Mouse (Mus musculus) frontal cortex, postnatal 36 days (tissue): ENCODE measurements at regions not wholly inside any gene's neighbourhood (a gene's known extent, or its start where the extent isn't known, plus 50 kb on each side); places are given as distances from the start of the nearest gene placed in this dataset.
A peak's percentile ranks its signal among the peaks of the same experiment; 100 is the strongest.

Experiments used
- DNase-seq, 2 experiments: peaks; one replicate each; pipeline ENCODE4 v3.0.0; 2022; ENCODE audit warnings: low spot score in 2 of 2

DNA sequence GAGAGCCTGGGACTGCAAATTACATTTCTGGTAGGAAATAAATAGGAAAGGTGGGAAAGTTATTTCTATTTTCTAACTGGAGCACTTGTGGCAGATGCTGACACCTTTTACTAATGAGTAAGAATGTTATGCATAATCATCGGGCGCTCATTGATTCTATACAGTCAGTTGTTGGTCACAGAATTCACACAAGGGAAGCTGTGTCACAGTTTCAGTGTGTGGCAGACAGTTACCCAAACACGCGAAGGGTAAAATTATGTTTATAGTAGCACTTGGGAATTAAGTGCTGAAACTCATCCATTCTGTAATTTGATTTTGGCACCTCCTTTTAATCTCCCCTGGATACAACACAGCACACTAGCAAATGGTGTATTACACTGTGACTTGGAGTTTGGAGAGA, 1376.8 kb downstream of the Sis start:
- peak in 1 of 2 experiments; percentile 10 for DNase-seq

- no peak for DNase-seq
Measured at GRCm38 (mm10) chr3:71563820-71564418, 1403.7 kb downstream of the Sis start.

GRCm38 (mm10) chr3:71562901-71563300, 1404.8 kb downstream of the Sis start:
- DNase-seq, result no peak

DNA sequence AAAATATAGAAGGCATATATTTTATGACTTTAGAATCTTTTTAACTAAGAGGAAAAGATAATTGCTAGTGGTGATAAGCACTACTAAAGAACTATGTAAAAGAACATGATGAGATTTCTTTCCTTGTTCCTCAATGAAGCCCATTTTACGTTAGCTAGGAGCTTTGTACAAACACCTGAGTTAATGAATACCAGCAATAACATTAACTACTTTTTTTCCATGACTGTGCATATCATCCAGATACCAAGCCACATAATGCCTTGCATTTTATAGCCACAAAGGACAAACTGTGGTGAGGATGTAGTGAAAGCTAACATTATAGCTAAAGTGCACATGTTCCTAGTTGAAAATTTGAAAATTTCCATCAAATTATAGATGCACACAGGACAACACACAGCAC, 1421.8 kb downstream of the Sis start:
- no peak for DNase-seq

DNA sequence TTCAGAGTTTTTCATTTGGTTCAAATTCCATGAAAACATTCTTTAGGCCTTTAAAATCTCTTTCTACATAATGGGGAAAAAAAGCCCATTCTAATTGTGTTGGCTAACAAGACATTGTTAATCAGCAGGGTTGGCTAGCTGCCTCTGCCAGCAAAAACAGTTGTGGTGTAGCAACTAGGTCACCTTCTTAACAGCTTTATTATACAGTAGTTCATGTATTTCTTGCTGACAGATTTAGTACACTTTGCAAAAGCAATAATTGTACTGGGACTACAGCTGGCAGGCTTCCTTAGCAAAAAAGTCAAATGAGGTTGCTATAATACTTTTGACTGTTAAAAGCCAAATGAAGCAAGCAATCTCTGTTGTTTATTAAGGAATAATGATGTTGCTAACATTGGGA, 1454.8 kb downstream of the Sis start:
- peak in 1 of 2 experiments; percentile 19 for DNase-seq
